Mouse (Mus musculus): Measurements from ENCODE around the gene Vmn2r90.
"Not testable (repeated sequence)": the region's sequence is repeated elsewhere in the genome, so short reads cannot be mapped to it uniquely, and the experiment has no call there.

The Vmn2r90 gene

DNA sequence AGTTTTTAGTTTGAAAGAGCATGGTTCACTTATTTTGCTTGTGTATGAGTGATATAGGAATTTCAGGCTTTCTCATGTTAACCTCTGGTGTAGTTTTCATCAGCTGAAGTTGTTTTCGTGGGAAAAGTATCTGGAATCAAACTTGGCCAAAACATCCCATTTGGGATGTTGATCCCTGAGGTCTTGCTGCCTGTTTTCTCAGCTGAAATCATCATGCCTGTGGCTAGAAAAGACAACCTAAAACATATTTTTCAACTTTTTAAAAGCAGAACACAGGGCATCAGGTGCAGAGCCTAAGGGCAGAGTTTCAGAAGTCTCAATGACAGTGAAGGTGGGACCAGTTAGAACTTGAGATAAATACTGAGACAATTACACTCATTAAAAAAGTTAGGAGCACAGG, at the start of gene Vmn2r90:
Gene Vmn2r90, plus strand, starts transcription at position 301 of the 400 bp plus-strand sequence.
- ATAC-seq (ENCODE audit: insufficient number of reproducible peaks, low FRiP score, low TSS enrichment), result no peak

DNA sequence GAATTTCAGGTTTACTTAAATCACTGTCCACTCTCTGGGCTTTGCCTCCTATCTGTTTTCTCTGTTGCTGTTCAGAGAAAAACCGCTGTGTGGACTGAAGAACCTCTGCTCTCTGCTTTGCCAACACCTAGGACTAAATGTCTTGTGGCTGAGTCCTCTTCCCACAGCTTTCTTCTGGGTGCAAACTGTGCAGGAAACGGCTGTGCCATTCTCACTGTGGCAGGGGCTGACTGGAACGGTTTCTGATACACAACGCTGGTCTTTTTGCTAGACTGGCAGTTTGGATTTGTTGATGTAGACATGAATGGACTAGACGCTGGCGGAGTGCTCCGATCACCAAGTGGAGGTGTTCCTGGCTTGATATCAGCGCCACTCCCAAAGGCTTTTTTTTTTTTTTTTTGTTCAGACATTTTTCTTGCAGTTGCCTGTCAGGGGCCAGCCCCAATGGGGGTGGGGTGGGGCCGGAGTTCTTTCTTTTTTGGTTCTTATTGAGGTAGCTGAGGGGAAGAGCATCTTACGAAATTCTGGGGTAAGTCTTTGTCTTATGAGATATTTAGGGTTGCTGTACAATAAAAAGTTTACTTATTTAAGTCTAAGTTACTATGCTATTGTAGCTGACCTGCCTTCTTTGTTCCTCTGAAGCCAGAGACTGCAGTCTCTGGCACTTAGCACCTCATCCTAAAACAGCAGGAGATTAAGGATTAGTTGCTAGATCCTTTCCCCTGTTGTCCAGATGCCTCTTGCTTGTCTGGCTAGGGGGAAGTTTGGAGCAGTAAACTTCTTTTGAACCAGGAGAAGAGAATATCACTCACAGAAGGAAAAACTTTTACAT, 48.3 kb upstream of the Vmn2r90 start:
- no peak for ATAC-seq (ENCODE audit: insufficient number of reproducible peaks, low FRiP score, low TSS enrichment)

DNA sequence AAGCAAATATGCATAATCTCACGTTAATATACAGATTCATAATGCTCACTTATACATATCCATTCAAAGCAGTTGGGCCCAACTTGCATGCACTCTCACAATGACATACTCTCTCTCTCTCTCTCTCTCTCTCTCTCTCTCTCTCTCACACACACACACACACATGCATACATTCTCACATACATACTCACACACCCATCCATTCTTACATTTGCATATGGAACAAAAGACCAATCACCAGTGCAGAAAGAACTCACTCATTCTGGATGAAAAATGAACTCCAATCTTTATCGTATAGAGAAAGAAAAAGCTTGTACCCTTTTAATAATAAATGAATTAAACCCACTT, 47.7 kb upstream of the Vmn2r90 start:
- ATAC-seq (ENCODE audit: insufficient number of reproducible peaks, low FRiP score, low TSS enrichment), result no peak

DNA sequence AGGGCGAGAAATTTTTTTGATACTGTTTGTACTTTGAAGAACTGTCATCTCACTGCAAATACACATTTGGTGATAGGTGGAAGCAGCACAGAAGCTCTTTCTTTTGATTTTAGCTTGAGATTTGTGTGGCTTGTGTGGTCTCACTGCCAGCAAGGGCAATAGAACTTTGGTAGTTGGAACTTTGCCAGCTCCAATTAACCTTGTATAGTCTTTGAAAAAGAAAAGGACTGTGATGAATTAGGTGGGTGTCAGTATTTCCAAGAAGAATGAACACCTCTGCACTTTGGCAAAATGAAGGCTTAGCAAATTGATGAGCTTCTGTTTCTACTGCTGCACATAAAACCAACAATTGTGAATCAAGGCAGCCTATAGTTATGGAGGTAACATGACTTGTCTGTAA, 24.8 kb upstream of the Vmn2r90 start:
- ATAC-seq (ENCODE audit: insufficient number of reproducible peaks, low FRiP score, low TSS enrichment), result no peak

DNA sequence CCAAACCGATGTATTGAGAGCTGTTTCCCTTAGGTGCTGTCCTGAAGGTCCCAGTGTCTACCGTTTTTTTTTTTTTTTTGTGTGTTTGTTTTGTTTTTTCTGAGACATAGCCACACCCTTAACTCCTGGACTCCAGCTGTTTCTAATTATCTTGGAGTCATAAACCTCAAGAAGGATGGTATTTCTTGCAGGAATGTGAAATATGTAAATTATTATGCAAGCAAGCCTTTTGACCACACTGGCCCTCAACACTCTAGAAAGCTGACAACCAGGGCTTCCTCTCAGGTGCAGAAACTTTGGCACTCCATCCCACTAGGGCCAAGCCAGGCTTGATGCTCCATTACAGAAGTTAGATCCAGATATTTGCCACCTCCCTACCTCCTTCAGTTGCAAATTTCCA, 12.9 kb upstream of the Vmn2r90 start:
- no peak for ATAC-seq (ENCODE audit: insufficient number of reproducible peaks, low FRiP score, low TSS enrichment)

DNA sequence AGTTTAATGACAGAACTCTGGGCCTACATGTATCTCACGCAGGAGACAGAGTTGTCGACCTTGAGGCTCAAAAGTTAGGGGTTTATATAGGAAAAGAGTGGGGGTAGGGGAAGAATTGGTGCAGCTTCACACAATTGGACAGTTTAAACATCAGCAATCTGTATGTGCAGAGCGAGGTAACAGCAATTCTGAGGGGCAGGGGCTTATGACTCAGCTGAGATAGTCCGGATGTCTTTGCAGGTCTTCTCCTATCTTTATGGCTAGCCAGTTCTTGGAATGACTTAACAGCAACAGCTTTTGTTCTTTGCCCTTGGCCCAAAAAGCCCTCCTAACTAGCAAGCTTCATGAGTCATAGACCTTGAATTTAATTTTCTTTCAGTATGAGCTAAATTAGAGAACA, 28.8 kb downstream of the Vmn2r90 start:
- ATAC-seq (ENCODE audit: insufficient number of reproducible peaks, low FRiP score, low TSS enrichment), result not testable (repeated sequence)

DNA sequence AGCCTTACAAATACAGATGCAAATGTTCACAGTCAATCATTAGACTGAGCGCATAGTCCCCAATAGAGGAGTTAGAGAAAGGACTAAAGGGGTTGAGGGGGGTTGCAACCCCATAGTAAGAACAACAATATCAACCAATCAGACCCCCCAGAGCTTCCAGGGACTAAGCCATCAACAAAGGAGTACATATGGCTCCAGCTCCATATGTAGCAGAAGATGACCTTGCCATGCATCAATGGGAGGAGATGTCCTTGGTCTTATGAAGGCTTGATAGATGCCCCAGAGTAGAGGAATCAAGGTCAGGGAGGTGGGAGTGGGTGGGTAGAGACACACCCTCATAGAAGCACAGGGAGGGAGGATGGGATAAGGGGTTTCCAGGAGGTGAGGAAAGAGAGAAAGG, 35.1 kb downstream of the Vmn2r90 start:
- no peak for ATAC-seq (ENCODE audit: insufficient number of reproducible peaks, low FRiP score, low TSS enrichment)

DNA sequence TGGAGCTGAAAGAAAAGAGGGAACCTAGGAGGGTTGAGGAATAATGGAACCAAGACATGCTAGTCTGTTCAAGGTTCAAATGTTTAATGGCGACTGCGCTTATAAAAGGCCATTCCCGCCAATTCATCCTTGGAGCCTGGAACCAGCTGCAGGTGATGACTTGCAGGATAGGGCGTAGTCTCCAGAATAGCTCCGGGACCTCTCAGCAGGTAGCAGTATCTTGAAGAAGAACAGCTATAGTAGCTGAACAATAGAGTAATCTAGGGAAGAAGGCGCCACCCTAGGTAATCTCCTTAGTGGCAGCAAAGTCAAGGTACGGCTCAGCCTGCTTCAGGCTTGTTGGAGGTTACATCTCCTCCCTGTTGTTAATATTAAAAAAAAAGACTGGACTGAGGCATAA, 35.8 kb downstream of the Vmn2r90 start:
- not testable (repeated sequence) for ATAC-seq (ENCODE audit: insufficient number of reproducible peaks, low FRiP score, low TSS enrichment)

DNA sequence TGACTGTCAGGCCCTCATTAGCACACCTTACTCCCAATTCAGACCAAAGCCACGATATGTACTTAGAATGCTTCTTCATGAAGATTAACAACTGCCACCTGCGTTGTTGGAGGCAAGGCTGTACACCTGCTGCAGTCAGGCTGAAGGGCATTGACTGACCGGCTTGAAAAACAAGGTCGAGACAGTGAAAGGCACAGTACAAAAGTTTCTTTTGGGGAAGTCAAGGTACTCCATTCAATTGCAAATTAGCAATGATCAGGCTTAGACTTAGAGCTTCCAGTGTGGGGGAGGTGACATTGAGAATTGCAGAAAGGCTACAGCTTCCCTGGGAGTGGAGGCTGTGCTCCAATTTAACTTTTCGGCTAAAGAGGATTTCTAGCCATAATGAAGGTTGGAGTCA, 36.4 kb downstream of the Vmn2r90 start:
- not testable (repeated sequence) for ATAC-seq (ENCODE audit: insufficient number of reproducible peaks, low FRiP score, low TSS enrichment)

DNA sequence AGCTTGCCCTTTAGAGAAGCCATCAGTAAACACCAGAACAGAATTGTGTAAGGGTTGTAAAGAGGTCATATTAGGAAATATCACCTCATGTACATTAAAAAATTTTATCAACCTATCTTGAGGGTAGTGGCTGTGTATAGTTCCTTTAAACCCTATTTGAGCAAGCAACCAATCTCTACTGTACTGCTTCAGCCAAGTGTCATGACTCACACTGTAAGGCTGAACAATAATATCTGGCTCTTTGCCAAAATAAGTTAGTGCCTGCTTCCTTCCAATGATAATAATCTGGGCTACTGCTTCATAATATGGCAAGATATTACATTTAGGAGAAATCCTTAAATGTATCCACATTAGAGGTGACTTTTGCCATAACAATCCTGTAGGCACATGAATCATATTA, 38.0 kb downstream of the Vmn2r90 start:
- ATAC-seq (ENCODE audit: insufficient number of reproducible peaks, low FRiP score, low TSS enrichment), result not testable (repeated sequence)

DNA sequence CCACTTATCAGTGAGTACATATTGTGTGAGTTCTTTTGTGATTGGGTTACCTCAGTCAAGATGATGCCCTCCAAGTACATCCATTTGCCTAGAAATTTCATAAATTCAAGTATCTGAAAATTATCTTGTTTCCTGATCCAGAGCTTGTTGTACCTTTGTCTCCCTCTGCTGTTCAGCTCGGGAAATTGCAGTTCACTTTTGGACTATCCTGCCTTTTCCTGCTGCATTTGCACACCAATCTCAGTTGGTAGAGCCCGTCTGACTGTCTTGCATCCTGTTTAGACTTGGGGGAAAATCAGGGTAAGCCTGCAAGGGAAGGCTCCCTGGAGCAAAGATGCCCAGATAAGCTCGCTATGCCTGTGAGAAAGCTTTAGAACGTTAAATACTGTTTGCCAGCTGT, 45.8 kb downstream of the Vmn2r90 start:
- not testable (repeated sequence) for ATAC-seq (ENCODE audit: insufficient number of reproducible peaks, low FRiP score, low TSS enrichment)

DNA sequence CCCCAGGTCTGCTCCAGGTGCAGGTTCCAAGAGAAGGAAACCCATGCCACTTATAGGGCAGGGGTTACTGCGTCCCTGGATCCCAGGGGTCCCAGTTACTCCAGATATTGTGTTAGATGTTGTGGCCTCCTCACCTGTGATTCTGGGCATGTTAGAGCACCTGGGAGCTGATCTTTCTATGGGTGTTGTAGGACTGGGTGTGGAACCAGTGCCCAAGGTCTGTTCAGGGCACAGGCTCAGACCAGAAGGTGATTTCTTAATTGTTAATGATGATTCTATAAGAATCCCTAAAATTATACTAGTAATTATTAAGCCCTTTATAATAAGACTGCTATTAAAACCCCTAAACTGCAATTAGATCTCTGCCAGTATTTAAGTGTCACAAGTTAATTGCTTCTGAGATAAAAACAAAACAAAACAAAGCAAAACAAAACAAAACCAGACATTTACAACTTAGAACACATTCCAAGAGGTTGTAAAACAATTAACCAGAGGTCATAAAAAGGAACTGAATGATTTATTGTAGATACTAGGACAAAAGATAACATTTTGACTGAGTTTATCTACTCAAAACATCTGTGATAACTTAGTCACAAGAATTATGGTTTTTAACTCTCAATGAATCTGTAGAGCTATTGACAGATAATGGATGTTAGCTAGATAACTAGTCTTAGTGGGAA, 59.2 kb downstream of the Vmn2r90 start:
- no peak for ATAC-seq (ENCODE audit: insufficient number of reproducible peaks, low FRiP score, low TSS enrichment)

DNA sequence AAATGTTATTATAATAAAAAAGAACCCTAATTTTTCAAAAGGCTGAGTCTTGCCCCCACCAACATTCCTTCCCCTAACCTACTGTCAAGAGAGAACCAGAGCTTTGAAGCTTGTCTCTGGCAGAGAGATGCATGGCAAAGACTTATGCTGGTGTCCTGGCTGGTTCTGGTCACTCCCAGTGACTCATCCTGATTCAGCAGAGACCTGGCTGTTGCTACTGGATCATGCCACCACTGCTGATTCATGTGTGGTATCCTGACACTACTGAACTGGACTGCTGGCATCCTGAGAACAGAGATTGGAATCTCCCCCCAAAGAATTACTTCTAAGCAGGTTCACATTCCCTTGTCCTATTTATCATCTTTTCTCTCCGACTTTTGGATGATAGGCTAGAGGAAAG, 60.7 kb downstream of the Vmn2r90 start:
- ATAC-seq (ENCODE audit: insufficient number of reproducible peaks, low FRiP score, low TSS enrichment), result no peak

DNA sequence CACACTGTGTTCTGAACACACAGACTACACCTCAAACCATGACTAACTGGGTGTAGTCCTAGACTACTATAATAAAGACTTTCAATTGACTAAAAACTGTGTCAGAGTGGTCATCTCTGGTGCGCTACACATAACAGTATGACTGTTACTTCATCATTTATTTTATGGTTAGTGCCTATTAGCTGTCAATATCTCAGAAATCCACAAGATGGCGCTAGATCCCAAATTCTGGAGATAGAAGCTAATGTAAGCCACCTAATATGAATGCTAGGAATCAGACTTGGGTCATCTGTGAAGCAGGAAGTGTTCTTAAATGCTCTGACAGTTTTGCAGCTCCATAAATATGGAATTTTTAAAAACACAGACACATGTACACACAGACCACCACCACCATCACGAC, 62.9 kb downstream of the Vmn2r90 start:
- peak; percentile 83; the same call in 1 of the 2 replicates for ATAC-seq (ENCODE audit: insufficient number of reproducible peaks, low FRiP score, low TSS enrichment)
